Mouse (Mus musculus) forebrain, embryonic 11.5 days (tissue): ENCODE data around the gene Dlx6. TPM values are rescaled to one million over a fixed set of nuclear protein-coding genes. Genes with fewer than 3 reads are reported as not detected.

Source experiments
- ATAC-seq: fragments of 200-750 bp; cut with Nextera tagmentation; replicated peaks from 2 replicates; pipeline ENCODE4 v1.8.0; 2017; ENCODE audit warnings: moderate TSS enrichment; ENCODE audit not compliant: low FRiP score
- DNase-seq: peaks from one replicate; pipeline ENCODE4 v3.0.0-alpha.2; 2017; ENCODE audit warnings: low spot score
- H3K27ac ChIP-seq: fragments of 300-500 bp; sonication (generic); 2 replicates; pipeline ENCODE4 v1.5.1; 2014; ENCODE audit warnings: low read depth, low read length
- H3K27me3 ChIP-seq: fragments of 300-500 bp; sonication (generic); 2 replicates; pipeline ENCODE4 v1.6.1; 2014; ENCODE audit warnings: mild to moderate bottlenecking, low read length, mixed read lengths; ENCODE audit not compliant: control insufficient read depth, insufficient read depth
- H3K36me3 ChIP-seq: fragments of 300-500 bp; sonication (generic); 2 replicates; pipeline ENCODE4 v1.6.1; 2014; ENCODE audit warnings: mild to moderate bottlenecking, low read length, moderate library complexity, mixed read lengths; ENCODE audit not compliant: control insufficient read depth, insufficient read depth
- H3K4me1 ChIP-seq: fragments of 300-500 bp; sonication (generic); replicated peaks from 2 replicates; pipeline ENCODE4 v1.6.1; 2014; ENCODE audit warnings: low read length, mixed read lengths; ENCODE audit not compliant: control insufficient read depth, insufficient read depth
- H3K4me2 ChIP-seq: fragments of 300-500 bp; sonication (generic); 2 replicates; pipeline ENCODE4 v1.6.1; 2014; ENCODE audit warnings: low read depth, mild to moderate bottlenecking, low read length, moderate library complexity, mixed read lengths; ENCODE audit not compliant: severe bottlenecking
- H3K4me3 ChIP-seq: fragments of 300-500 bp; sonication (generic); 2 replicates; pipeline ENCODE4 v1.5.1; 2014; ENCODE audit warnings: low read depth, low read length
- H3K9ac ChIP-seq: fragments of 300-500 bp; sonication (generic); 2 replicates; pipeline ENCODE4 v1.6.1; 2014; ENCODE audit warnings: low read length
- H3K9me3 ChIP-seq: fragments of 300-500 bp; sonication (generic); 2 replicates; pipeline ENCODE4 v1.6.1; 2016; ENCODE audit warnings: low read length, mixed read lengths; ENCODE audit not compliant: control insufficient read depth
- WGBS: fragments of 180-500 bp; shearing (Covaris S2); extraction: QIAGEN DNeasy Blood & Tissue Kit; methylation state at CpG from one replicate; pipeline ENCODE4 v1.1.7; 2014; 5-methylcytosine and 5-hydroxymethylcytosine counted together
- polyA plus RNA-seq: library from polyadenylated mRNA; unstranded; fragments of >200 nt; fragmentation: Nextera tagmentation; extraction: Ambion mirVana; gene quantifications from 2 replicates; pipeline ENCODE4 v1.2.1, GENCODE M21; 2014

Dlx6 gene
- polyA plus RNA-seq, 1 experiment from 2014 or later: 4.5 TPM

DNA sequence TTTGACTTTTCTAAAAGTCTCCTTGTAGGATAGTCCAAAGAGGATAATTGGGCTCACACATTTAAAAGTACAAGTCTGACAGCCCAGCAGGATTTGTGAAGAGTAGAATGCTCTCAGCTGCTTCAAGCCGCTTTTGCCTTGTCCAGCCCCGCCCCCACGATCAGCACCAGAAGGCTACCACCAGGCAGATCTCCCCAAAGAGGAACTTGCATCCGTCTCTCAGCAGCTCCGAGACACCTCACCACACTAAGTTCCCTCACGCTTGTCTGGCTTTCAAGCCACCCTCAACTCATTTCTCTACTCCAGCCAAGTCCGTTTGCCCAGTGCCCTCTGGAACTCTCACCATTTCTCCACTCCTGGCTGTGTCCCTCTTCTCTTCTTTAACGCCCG is 52.4 kb downstream of the Dlx6 start:
- no peak for ATAC-seq
- Histone ChIP-seq H3K27ac (no peak overlapping the region), H3K27me3 (no peaks in the 10 kb centered on the region), H3K4me3 (no peak overlapping the region), H3K36me3 (no peaks in the 10 kb centered on the region), H3K4me1 (no peaks in the 10 kb centered on the region), H3K9ac (no peak overlapping the region), H3K9me3 (no peaks in the 10 kb centered on the region), H3K4me2 (no peak overlapping the region)
- DNase-seq: no peak
- 54% methylated on average over 9 of the region's 9 CpGs for WGBS

DNA sequence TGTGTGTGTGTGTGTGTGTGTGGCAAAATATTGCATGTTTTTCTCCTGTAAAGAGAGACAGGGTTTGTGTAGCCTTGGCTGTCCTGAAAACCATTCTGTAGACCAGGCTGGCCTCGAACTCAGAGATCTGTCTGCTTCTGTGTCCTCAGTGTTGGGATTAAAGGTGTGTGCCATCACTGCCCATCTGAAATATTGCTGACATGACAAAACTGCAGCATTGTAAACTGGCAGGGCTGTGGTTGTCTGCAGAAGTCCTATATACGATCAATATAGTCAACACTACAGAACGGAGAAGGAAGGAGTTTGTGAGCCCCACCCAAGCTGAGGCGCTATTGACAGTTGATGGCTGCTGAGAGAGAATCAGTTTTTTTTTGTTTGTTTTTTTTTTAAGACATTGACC is 54.2 kb downstream of the Dlx6 start:
- 89% methylated on average over 4 of the region's 4 CpGs for WGBS
- no peak for DNase-seq
- no peak overlapping the region for H3K9ac ChIP-seq
- H3K4me1 ChIP-seq: no peaks in the 10 kb centered on the region
- H3K4me3 ChIP-seq: no peak overlapping the region
- no peak for ATAC-seq
- no peaks in the 10 kb centered on the region for H3K36me3 ChIP-seq
- H3K27me3 ChIP-seq: no peaks in the 10 kb centered on the region
- no peak overlapping the region for H3K4me2 ChIP-seq
- no peaks in the 10 kb centered on the region for H3K9me3 ChIP-seq
- no peak overlapping the region for H3K27ac ChIP-seq

Other genes starting within 250 kb of the Dlx6 start
- gene Dlx5, start 18.8 kb downstream of the Dlx6 start, polyA plus RNA-seq: 45.5 and 47.7 TPM in 2 replicates
- 6.5 and 8.1 TPM in 2 replicates for gene Sdhaf3, start 92.7 kb downstream of the Dlx6 start, polyA plus RNA-seq